In genomic region chr6:120903450-120903912, GRCm38 (mm10) we compare ENCODE assay signal across 9 mouse cellular contexts. TPM values are rescaled to one million over a fixed set of nuclear protein-coding genes. Genes with fewer than 3 reads are reported as not detected.
A peak's percentile ranks its signal among the peaks of the same experiment; 100 is the strongest.
DNase-seq lines count a peak whose midpoint lies in the region; TF ChIP-seq lines count a peak whose summit lies in the region.
"Had no signal": no experiment of that assay in that cellular context is flagged by ENCODE, and none has a peak within 500 bp of the region (broad histone marks: within the 10 kb centered on the region; RNA-seq: fewer than 3 reads in every experiment).

No protein-coding gene starts in this region.

- no peaks in the 10 kb centered on the region for H3K27me3 ChIP-seq in ES-Bruce4 (ENCODE audit: control insufficient read depth, insufficient read depth, low read length, poor library complexity, severe bottlenecking)
- no peaks in the 10 kb centered on the region for H3K27me3 ChIP-seq in limb, embryonic 10.5 days (ENCODE audit: low read depth, poor library complexity, severe bottlenecking)
- H3K27me3 ChIP-seq: midbrain, embryonic 12.5 days had no signal

- TF ChIP-seq CTCF in ES-Bruce4 (IDR thresholded peaks at IDR 0.05; ENCODE audit: low read depth, low read length) = peak; percentile 60

- H3K27ac ChIP-seq in ES-Bruce4 (ENCODE audit: insufficient read depth, low read length) = no peak overlapping the region
- no peak overlapping the region for H3K27ac ChIP-seq in limb, embryonic 10.5 days
- H3K27ac ChIP-seq: midbrain, embryonic 12.5 days had no signal

- peak; percentile 22 to 46 for DNase-seq in heart, adult 18-20 months
- no peak for DNase-seq in heart, adult 8-10 months (ENCODE audit: low spot score)
- peak; percentile 39 for DNase-seq in embryo, embryonic 9.5 days (ENCODE audit: extremely low spot score)
- peak; percentile 43 for DNase-seq in limb, embryonic 10.5 days (ENCODE audit: low spot score)
- DNase-seq in naive thymus-derived CD4-positive, alpha-beta T cell, adult 2 months (ENCODE audit: low read depth) = peak; percentile 33
- DNase-seq in layer of hippocampus, adult 8-10 months (ENCODE audit: low spot score in 2 of 2) = no peak
- DNase-seq in left cerebral cortex, postnatal 36 days (ENCODE audit: low spot score in 2 of 2) = no peak

- no peak overlapping the region for H3K9ac ChIP-seq in ES-Bruce4 (ENCODE audit: low read depth, poor library complexity, severe bottlenecking)
- H3K9ac ChIP-seq: midbrain, embryonic 12.5 days had no signal

- WGBS in limb, embryonic 10.5 days = 60% methylated on average over 5 of the region's 5 CpGs

- intact Hi-C loops in left cerebral cortex, postnatal 36 days (cut with DNase I) = no loop called here

- no peaks in the 10 kb centered on the region for H3K9me3 ChIP-seq in ES-Bruce4 (replicated peaks; ENCODE audit: control insufficient read depth, insufficient read depth, low read length, poor library complexity, severe bottlenecking)
- H3K9me3 ChIP-seq in limb, embryonic 10.5 days (replicated peaks) = no peaks in the 10 kb centered on the region
- H3K9me3 ChIP-seq: midbrain, embryonic 12.5 days had no signal

- no peak for TF ChIP-seq EP300 in ES-Bruce4 (IDR thresholded peaks at IDR 0.05; ENCODE audit: insufficient read depth, low read depth, low read length)

- H3K4me1 ChIP-seq in ES-Bruce4 (ENCODE audit: control insufficient read depth, insufficient read depth, low read length) = peaks cover 1% of the 10 kb centered on the region
- H3K4me1 ChIP-seq in limb, embryonic 10.5 days = no peaks in the 10 kb centered on the region
- H3K4me1 ChIP-seq: midbrain, embryonic 12.5 days had no signal

- no peak overlapping the region for H3K4me3 ChIP-seq in ES-Bruce4 (ENCODE audit: low read depth, low read length)
- no peak overlapping the region for H3K4me3 ChIP-seq in limb, embryonic 10.5 days
- H3K4me3 ChIP-seq: midbrain, embryonic 12.5 days had no signal

- TF ChIP-seq POLR2A in ES-Bruce4 (IDR thresholded peaks at IDR 0.05; ENCODE audit: insufficient read depth, low read length) = no peak

- H3K36me3 ChIP-seq in ES-Bruce4 (ENCODE audit: control insufficient read depth, insufficient read depth, low read length, poor library complexity, severe bottlenecking) = peaks cover 11% of the 10 kb centered on the region; the same call in 1 of the 2 replicates
- H3K36me3 ChIP-seq in limb, embryonic 10.5 days = no peaks in the 10 kb centered on the region
- H3K36me3 ChIP-seq: midbrain, embryonic 12.5 days had no signal

RNA-seq across cellular contexts. Expression of gene Bid, which starts 13.2 kb away (rescaled TPM):
- 1 to 10 TPM in 1 of 2 experiments, under 1 TPM in 1; 0.97 to 1.3 TPM for total RNA-seq in heart, adult 18-20 months (2021)
- 1 to 10 TPM in 2 of 4 experiments, under 1 TPM in 2; 0.81 to 1.7 (median 0.95) TPM for total RNA-seq in heart, adult 8-10 months (2022)
- 43.8 and 45.0 TPM in 2 replicates for polyA plus RNA-seq in ES-Bruce4 (2011; ENCODE audit: insufficient read depth, insufficient read length, low read depth, missing spikeins)
- 13.2 and 14.8 TPM in 2 replicates for polyA plus RNA-seq in limb, embryonic 10.5 days (2016; fragmentation: Nextera tagmentation; extraction: Ambion mirVana)
- 10 to 100 TPM; 10.9 to 16.3 (median 14.8) TPM for total RNA-seq in layer of hippocampus, adult 8-10 months (2022)
- 10 to 100 TPM in 1 of 2 experiments, 1 to 10 TPM in 1; 10.0 to 12.4 TPM for total RNA-seq in left cerebral cortex, postnatal 36 days (2021)

Comparison
In these comparisons a context has a peak if more than half of its experiments do, and no peak if none do; other contexts are left out.
1. DNase-seq: peak in heart, adult 18-20 months (2 of 2), embryo, embryonic 9.5 days (single experiment), limb, embryonic 10.5 days (single experiment) and naive thymus-derived CD4-positive, alpha-beta T cell, adult 2 months (single experiment); none in heart, adult 8-10 months (single experiment), layer of hippocampus, adult 8-10 months (0 of 2) and left cerebral cortex, postnatal 36 days (0 of 2).
2. RNA of gene Bid, which starts 13.2 kb away (total RNA-seq): 10.9 to 16.3 TPM in layer of hippocampus, adult 8-10 months and 10.0 to 12.4 TPM in left cerebral cortex, postnatal 36 days; 0.97 to 1.3 TPM in heart, adult 18-20 months and 0.81 to 1.7 TPM in heart, adult 8-10 months; every median in the first group is over 4 times any median in the second.